Mouse (Mus musculus) T-cell, adult 2 months (primary cell): ENCODE results near the gene Nova2.

ENCODE experiments used
- DNase-seq: peaks from one replicate; pipeline ENCODE4 v3.0.0; 2022; ENCODE audit warnings: low spot score

The Nova2 gene

GRCm38 (mm10) chr7:18987100-18987499 lies 61.4 kb downstream of the Nova2 start, which contains the start of gene Nanos2:
TSS of gene Nanos2 (plus strand) at chr7:18987400.
- DNase-seq, result no peak

- DNase-seq, result no peak
These were observed 62.1 kb downstream of the Nova2 start for GRCm38 (mm10) chr7:18987747-18988146.

GRCm38 (mm10) chr7:18988780-18989179 lies 63.1 kb downstream of the Nova2 start:
- DNase-seq, result no peak

- no peak for DNase-seq
These were observed 64.3 kb downstream of the Nova2 start for GRCm38 (mm10) chr7:18989995-18990394.

- peak; percentile 98 for DNase-seq
These were observed 65.1 kb downstream of the Nova2 start, which contains the start of gene Mypop for GRCm38 (mm10) chr7:18990601-18991295. TSS of gene Mypop (plus strand) at chr7:18991245.

GRCm38 (mm10) chr7:18991660-18992293 lies 66.1 kb downstream of the Nova2 start:
- DNase-seq, result peak; percentile 19

- DNase-seq, result no peak
These were observed 66.6 kb downstream of the Nova2 start for GRCm38 (mm10) chr7:18992294-18992675.

GRCm38 (mm10) chr7:18993036-18993435 lies 67.3 kb downstream of the Nova2 start:
- DNase-seq, result no peak

GRCm38 (mm10) chr7:18998835-18999234 lies 73.1 kb downstream of the Nova2 start:
- DNase-seq, result no peak

- DNase-seq, result no peak
These were observed 74.7 kb downstream of the Nova2 start for GRCm38 (mm10) chr7:19000421-19000820.

- DNase-seq, result peak; percentile 88
These were observed 75.5 kb downstream of the Nova2 start for GRCm38 (mm10) chr7:19001066-19001806.

- no peak for DNase-seq
These were observed 76.1 kb downstream of the Nova2 start for GRCm38 (mm10) chr7:19001807-19002085.

GRCm38 (mm10) chr7:19002115-19002514 lies 76.4 kb downstream of the Nova2 start:
- DNase-seq, result no peak

- DNase-seq, result peak; percentile 63
These were observed 77.3 kb downstream of the Nova2 start for GRCm38 (mm10) chr7:19002848-19003498.

- peak; percentile 92 for DNase-seq
These were observed 78.4 kb downstream of the Nova2 start, which contains the start of gene Irf2bp1 for GRCm38 (mm10) chr7:19003902-19004630. TSS of gene Irf2bp1 (plus strand) at chr7:19004044.

GRCm38 (mm10) chr7:19004631-19005079 lies 79.0 kb downstream of the Nova2 start:
- no peak for DNase-seq

GRCm38 (mm10) chr7:19005417-19006121 lies 79.9 kb downstream of the Nova2 start:
- DNase-seq, result no peak

GRCm38 (mm10) chr7:19006476-19006875 lies 80.8 kb downstream of the Nova2 start:
- peak; percentile 75 for DNase-seq

GRCm38 (mm10) chr7:19007026-19007977 lies 81.6 kb downstream of the Nova2 start:
- DNase-seq, result no peak

GRCm38 (mm10) chr7:19010581-19010980 lies 84.9 kb downstream of the Nova2 start:
- DNase-seq, result no peak
